Mouse (Mus musculus) layer of hippocampus, postnatal 14 days (tissue): ENCODE results near the gene Epha2. TPM values are rescaled to one million over a fixed set of nuclear protein-coding genes. Genes with fewer than 3 reads are reported as not detected.

Experiments used
- DNase-seq, 2 experiments: peaks; one replicate each; pipeline ENCODE4 v3.0.0; 2021 to 2022; ENCODE audit warnings: low spot score in 2 of 2, mixed read lengths in 1 of 2
- total RNA-seq, 2 experiments: library from RNA; stranded (reverse); gene quantifications; 2 replicates each; pipeline ENCODE4 v1.2.3; 2021

Gene Epha2
- total RNA-seq, 2 experiments from 2014 or later: 1.8 to 2.0 TPM

- DNase-seq: no peak
Observed at GRCm38 (mm10) chr4:141279327-141279726, 21.7 kb upstream of the Epha2 start.

GRCm38 (mm10) chr4:141279783-141280182, 21.3 kb upstream of the Epha2 start:
- DNase-seq: no peak

DNA sequence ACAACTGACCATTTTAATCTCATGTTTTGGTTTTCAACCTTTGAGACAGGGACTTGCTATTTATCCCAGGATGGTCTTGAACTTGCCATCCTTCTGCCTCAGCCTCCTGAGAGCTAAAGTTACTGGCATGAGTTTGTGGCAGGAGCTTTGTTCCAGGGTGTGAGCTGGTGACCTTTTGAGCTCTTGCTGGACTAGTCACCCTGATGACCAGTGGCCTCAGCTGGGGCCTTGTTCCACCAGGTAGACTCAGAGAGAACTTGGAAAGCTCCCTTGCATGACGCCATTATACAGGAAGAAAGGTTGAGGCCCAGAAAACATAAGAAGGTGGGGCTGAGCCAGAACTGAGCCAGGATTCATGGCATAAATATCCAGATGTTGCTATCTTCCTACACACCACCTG, 20.6 kb upstream of the Epha2 start:
- DNase-seq: no peak

GRCm38 (mm10) chr4:141281153-141281552, 19.9 kb upstream of the Epha2 start:
- no peak for DNase-seq

- no peak for DNase-seq
Observed at GRCm38 (mm10) chr4:141281578-141281977, 19.5 kb upstream of the Epha2 start.

DNA sequence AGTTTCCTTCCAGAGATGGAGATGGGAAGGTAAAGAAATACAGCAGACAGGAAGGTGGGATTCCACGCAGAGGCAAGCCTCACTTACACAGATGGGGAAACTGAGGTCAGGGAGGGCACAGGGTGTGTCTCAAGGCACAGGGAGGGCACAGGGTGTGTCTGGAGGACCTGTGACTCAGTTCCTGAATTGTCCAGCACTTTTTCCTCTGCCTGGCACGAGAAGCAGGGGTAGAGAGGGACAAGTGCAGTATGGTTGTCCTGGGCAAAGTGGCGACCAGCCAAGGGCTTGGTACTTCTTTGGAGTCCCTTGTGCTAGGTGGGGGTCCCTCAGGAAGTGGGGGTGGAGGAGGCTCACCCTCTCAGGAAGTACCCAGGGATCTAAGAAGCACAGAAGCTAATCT, 19.0 kb upstream of the Epha2 start:
- DNase-seq: no peak

DNA sequence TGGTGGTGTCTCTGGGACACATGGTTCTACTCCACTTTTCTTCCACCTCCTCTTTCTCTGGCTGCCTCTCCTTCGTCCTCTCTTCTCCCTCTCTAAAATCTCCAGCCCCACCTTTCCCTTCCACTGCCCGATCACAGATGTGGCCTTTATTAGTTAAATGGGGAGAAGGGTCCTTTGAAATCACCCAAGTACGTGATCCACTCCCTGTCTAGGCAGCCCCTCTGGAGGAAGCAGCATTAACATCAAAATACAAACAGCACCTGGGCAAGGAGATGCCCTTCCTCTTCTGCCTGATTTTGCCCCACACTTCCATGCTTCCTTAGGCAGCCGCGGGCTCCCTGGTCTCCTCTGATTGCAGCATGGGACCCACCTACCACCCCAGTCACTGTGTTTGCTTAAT, 18.4 kb upstream of the Epha2 start:
- no peak for DNase-seq

- DNase-seq: no peak
Observed at GRCm38 (mm10) chr4:141283176-141283878, 17.7 kb upstream of the Epha2 start.

DNA sequence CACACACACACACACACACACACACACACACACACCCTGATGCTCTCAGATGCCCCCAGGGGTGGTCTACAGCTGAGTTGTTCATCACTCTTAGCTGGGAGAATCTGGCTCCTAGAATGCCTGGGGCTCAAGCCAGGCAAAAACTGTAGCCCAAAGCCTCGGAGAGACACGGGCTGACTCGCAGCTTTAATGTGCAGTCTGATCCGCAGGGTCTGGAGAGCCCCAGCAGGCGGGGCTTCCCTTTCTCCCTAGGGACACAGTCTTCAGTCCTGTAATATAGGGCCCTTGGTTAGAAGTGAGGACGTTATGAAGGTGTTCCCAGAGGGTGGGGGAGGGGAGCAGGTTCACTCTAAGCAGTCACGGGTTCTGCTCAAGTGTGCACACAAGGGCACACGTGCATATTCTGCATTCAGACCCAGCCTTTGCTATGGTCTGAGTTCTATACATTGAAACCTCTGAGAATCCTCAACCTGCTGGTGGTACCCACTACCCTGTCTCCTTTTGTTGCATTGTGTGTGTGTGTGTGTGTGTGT, 17.1 kb upstream of the Epha2 start:
- no peak for DNase-seq

- DNase-seq: no peak
Observed at GRCm38 (mm10) chr4:141284486-141284885, 16.6 kb upstream of the Epha2 start.

DNA sequence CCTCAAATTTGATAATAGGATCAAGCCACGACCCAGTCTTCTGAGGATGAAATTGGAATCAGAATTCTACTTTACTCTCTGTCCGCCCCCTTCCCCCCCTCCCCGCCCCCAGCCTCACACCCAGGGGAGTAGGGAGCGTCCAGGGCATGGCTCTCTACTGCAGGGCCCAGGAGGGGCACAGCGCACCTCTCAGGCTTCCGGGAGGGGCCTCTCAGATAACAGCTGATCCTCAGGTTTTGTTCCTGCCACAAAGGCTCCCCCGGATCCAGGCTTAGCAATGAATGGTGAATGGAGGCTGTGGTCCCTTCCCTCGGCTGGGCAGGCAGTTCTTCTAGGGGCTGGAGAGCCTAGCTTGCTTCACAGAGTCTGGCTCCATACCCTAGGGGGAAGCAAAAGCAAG, 15.9 kb upstream of the Epha2 start:
- no peak for DNase-seq

DNA sequence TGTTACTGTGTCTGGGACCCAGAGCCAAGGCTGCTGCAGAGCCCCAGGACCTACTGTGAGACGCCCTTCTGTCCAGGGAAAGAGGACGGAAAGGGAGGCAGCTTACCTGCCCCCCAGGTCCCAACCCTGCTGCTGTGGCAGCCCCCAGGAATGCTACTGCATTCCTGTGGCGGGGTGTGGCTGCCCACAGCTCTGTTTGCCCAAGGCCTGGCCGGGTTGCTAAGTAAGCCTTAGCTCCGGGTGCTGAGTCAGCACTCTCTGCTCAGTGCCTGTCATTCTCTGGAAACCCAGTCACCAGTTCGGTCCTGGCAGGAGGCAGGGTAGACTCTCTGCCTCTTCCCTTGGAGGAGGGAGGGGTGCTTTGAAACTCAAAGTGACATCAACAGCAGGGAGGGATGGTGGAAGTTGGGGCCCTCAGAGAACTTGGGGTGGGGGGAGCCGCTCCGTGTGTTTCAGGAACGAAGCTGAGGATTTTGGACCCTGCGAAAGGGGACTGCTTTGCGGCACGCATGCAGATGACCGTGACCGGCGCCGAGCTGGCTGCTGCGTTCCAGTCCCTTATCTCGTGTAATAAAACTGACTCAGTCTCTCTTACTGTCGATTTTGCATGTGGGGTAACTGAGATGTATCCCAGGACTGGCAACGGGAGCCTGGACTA, 14.1 kb upstream of the Epha2 start:
- DNase-seq: no peak

DNA sequence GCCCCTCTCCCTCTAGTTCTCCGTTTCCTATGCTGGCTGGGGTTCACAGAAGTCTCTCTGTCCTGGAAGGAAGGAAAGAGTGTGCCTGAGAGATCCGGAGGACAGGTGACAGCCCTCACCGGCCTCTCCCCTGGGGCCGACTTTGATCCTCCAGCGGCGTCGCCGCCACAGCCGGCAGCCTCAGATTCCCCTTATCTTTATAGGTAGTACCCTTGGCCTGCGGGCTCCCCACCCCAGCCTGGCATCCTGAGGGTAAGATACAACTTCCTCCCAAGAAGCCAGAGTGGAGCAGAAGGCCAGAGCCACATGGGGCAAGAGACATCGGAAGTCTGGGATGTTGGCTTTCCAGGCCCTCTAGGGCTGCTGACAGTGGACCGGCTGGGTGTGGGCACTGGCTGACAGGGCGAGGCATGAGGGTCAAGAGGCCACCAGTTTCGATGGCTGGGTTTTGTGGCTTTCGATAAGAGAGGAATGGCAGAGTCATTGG, 13.5 kb upstream of the Epha2 start:
- no peak for DNase-seq

- DNase-seq: no peak
Observed at GRCm38 (mm10) chr4:141288152-141288551, 12.9 kb upstream of the Epha2 start.

DNA sequence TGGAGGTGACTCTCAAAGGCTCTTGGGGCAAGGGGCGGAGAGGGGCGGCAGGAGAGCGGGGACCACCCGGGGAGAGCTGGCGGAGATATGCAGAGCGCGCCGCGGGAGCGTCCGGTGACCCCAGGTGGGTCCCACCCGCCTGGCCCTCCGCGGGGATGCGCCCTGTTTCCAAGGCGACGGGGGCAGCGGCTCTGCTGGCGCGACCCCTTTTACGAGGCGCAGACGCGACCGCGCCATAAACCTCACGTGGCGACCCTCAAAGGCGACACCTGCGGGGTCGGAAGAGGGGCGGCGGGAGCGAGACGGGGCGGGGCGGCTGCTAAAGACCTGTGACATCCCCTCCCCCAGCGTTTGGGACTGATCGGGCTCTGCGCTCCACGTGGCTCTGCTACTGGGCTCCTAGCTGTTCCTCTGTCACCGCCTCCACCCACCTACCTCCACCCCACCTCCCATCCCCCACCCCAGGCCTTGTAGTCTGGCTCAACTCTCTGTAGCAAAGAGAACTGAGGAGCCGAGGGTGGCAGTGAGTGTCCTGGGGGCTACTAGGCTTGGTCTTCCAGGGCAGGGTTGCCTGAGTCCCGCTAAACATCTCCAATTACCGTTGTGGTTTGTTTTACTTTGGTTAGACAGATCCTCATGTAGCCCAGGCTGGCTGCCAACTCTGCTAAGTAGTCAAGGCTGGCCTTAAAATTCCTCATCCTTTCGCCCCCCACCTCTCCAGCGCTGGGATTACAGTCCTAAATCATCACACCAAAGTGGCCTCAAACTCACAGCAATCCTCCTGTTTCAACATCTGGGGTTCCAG, 9.3 kb upstream of the Epha2 start:
- no peak for DNase-seq

- no peak for DNase-seq
Observed at GRCm38 (mm10) chr4:141295774-141296186, 5.3 kb upstream of the Epha2 start.

GRCm38 (mm10) chr4:141297934-141298333, 3.1 kb upstream of the Epha2 start:
- DNase-seq: no peak

DNA sequence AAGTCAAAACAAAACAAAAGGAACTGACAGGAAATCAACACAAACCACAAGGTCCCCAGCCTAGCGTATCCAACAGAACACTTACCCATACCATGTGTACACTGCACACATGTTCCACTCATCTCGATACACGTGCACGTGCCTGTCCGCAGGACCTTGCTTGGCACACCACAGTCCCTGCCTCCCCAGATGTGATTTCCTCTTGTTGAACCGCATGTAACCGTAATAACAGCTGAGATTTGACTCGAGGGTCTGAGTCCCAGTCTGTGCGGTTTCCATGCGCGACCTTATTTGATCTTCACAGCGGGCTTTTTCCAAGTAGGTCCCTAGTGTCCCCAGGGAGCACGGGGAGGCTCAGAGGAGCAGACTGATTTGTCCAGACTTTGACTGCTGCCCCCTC, 1.7 kb upstream of the Epha2 start:
- DNase-seq: no peak

GRCm38 (mm10) chr4:141300196-141300595, 844 bp upstream of the Epha2 start:
- no peak for DNase-seq

DNA sequence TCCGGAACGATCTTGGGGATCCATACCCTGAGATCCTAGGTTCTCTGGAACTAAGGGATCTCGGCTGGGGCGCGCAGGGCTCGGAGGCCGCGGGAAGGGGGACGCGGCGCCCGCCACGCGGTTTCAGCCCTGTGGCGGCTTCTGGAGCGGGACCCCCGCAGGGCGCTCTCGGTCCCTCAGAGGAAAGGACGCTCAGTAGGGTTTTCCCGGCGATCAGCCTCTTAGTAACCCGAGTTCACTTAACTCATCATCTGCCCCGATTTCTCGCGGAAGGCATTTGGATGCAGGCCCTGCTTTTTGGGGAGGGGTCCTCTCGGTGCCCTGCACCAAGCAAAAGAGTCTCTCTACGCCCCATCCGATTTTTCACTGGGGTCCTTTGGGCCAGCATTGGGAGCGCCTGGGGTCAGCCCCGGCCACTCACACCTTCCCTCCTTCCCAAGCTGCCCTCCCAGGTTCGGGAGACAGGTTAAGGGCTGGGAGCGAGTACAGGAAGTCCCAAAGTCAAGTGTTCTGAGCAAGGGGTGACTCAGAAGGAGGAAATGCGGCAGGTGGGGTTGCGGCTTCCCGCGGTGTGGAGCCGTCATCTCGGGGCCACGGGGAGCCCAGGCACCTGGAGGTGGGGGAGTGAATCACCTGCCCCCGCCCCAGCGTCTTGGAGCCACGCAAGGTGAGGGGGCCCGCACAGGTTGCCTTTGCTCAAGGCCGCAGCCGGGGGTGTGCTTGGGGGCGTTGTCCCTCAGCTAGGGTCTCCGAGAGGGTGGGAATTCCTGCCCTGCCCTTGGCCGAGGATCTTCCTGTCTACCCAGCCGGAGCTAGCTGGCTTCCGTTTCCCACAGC, 769 bp downstream of the Epha2 start:
- no peak for DNase-seq
